Mouse (Mus musculus): ENCODE results near the gene Clec1b.

DNA sequence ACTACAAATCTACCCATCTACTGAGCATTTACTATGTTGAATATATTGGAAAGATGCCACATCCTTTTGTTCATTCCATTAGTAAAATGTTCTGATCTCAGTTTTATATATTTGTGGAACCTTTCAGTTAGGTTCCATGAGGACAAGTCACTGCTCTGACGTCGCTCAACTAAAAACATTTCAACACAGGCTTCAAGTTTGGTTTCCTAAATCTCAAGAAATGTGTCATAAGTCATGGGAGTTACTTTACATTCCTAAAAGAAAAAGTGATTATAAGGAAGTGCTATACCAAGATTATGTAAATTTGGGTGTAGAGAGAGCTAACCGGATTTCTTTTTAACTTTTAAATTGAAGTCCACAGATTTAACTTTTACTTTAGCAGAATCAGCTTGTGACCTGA is 38.9 kb downstream of the Clec1b start:
- TF ChIP-seq CTCF (IDR thresholded peaks at IDR 0.05; ENCODE audit: low read depth) (no peak), EP300 (IDR thresholded peaks at IDR 0.05; ENCODE audit: low read depth) (no peak)
